Mouse (Mus musculus): ENCODE data around the gene Klf6.

Klf6 gene

GRCm38 (mm10) chr13:5863408-5863891, 2.2 kb downstream of the Klf6 start:
- peak; percentile 26 to 54 for DNase-seq (ENCODE audit: low spot score in 2 of 2)

GRCm38 (mm10) chr13:5864265-5865097, 3.2 kb downstream of the Klf6 start:
- DNase-seq (ENCODE audit: low spot score in 2 of 2), result peak; percentile 18 to 66

- no peak for DNase-seq (ENCODE audit: low spot score in 2 of 2)
Measured at GRCm38 (mm10) chr13:5865098-5865415, 3.8 kb downstream of the Klf6 start.

GRCm38 (mm10) chr13:5866091-5866490, 4.8 kb downstream of the Klf6 start:
- peak; percentile 20 to 23 for DNase-seq (ENCODE audit: low spot score in 2 of 2)

GRCm38 (mm10) chr13:5866532-5866931, 5.2 kb downstream of the Klf6 start:
- no peak for DNase-seq (ENCODE audit: low spot score in 2 of 2)

GRCm38 (mm10) chr13:5868376-5868775, 7.1 kb downstream of the Klf6 start:
- DNase-seq (ENCODE audit: low spot score in 2 of 2), result no peak

GRCm38 (mm10) chr13:5869433-5869832, 8.2 kb downstream of the Klf6 start:
- DNase-seq (ENCODE audit: low spot score in 2 of 2), result peak in 1 of 2 experiments; percentile 27

- peak in 1 of 2 experiments; percentile 38 for DNase-seq (ENCODE audit: low spot score in 2 of 2)
Measured at GRCm38 (mm10) chr13:5869842-5870241, 8.6 kb downstream of the Klf6 start.

GRCm38 (mm10) chr13:5870382-5871272, 9.3 kb downstream of the Klf6 start:
- peak in 1 of 2 experiments; percentile 35 for DNase-seq (ENCODE audit: low spot score in 2 of 2)

GRCm38 (mm10) chr13:5871414-5871813, 10.1 kb downstream of the Klf6 start:
- DNase-seq (ENCODE audit: low spot score in 2 of 2), result peak; percentile 21 to 32

- no peak for DNase-seq (ENCODE audit: low spot score in 2 of 2)
Measured at GRCm38 (mm10) chr13:5873681-5874080, 12.4 kb downstream of the Klf6 start.

- DNase-seq (ENCODE audit: low spot score in 2 of 2), result no peak
Measured at GRCm38 (mm10) chr13:5875478-5875877, 14.2 kb downstream of the Klf6 start.

- DNase-seq (ENCODE audit: low spot score in 2 of 2), result no peak
Measured at GRCm38 (mm10) chr13:5878748-5879147, 17.5 kb downstream of the Klf6 start.

- DNase-seq (ENCODE audit: low spot score in 2 of 2), result no peak
Measured at GRCm38 (mm10) chr13:5886810-5887209, 25.5 kb downstream of the Klf6 start.

GRCm38 (mm10) chr13:5888164-5888563, 26.9 kb downstream of the Klf6 start:
- no peak for DNase-seq (ENCODE audit: low spot score in 2 of 2)

- no peak for DNase-seq (ENCODE audit: low spot score in 2 of 2)
Measured at GRCm38 (mm10) chr13:5888731-5889130, 27.4 kb downstream of the Klf6 start.

- DNase-seq (ENCODE audit: low spot score in 2 of 2), result no peak
Measured at GRCm38 (mm10) chr13:5890035-5890434, 28.8 kb downstream of the Klf6 start.

GRCm38 (mm10) chr13:5892684-5893447, 31.6 kb downstream of the Klf6 start:
- no peak for DNase-seq (ENCODE audit: low spot score in 2 of 2)

GRCm38 (mm10) chr13:5894910-5895309, 33.6 kb downstream of the Klf6 start:
- no peak for DNase-seq (ENCODE audit: low spot score in 2 of 2)

GRCm38 (mm10) chr13:5895851-5896250, 34.6 kb downstream of the Klf6 start:
- no peak for DNase-seq (ENCODE audit: low spot score in 2 of 2)

- peak in 1 of 2 experiments; percentile 13 for DNase-seq (ENCODE audit: low spot score in 2 of 2)
Measured at GRCm38 (mm10) chr13:5897176-5897959, 36.1 kb downstream of the Klf6 start.
